Mouse (Mus musculus) heart, adult 8-10 months (tissue): ENCODE results near the gene Ppp4r3a. TPM values are rescaled to one million over a fixed set of nuclear protein-coding genes. Genes with fewer than 3 reads are reported as not detected.
"Not testable (repeated sequence)": the region's sequence is repeated elsewhere in the genome, so short reads cannot be mapped to it uniquely, and the experiment has no call there.

Experiments
- DNase-seq: peaks from one replicate; pipeline ENCODE4 v3.0.0; 2022; ENCODE audit warnings: low spot score
- total RNA-seq, 4 experiments: library from RNA; stranded (reverse); gene quantifications; 2 replicates each; pipeline ENCODE4 v1.2.4; 2022

The Ppp4r3a gene
- total RNA-seq, 4 experiments from 2014 or later, result 20.7 to 21.8 (median 21.3) TPM

DNA sequence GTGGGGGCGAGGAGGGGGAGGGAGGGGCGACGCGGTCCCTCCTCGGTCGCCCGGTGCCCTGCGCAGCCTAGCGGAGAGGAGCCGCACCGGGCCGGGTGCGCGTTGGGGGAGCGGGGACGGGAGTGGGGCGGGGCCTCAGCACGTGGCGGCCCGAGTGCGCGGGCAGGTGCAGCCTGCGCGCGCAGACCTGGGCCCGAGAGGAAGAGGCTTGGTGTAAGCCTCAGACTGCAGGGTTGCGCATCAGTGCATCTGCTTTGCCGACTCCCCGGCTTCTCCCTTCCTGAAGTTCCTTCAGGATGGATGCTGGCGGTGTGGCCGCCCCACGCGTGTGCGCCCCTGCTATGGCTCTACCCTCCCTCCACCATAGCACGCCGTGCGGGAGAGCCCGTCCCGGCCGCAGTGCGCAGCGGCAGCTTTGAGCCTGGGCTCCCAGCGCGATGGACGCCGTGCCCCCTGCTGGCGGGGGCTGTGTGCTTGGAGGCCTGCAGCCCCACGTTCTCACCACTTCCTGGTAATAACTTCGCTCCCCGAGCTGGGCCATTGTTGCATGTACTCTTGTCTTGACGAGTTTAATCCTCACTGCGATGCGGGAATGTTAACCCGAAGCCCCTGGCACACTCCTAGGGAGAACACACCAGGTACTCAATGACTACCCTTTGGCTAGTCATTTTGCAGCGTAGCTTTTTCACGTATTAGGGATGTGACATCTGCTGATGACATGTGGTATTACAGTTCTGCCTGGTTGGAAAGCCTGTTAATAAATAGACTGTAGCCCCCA lies 54.4 kb downstream of the Ppp4r3a start, which contains the start of gene Ccdc88c:
Ccdc88c (minus strand) TSS at position 103 of the 778 bp plus-strand sequence.
- DNase-seq, result peak; percentile 77

DNA sequence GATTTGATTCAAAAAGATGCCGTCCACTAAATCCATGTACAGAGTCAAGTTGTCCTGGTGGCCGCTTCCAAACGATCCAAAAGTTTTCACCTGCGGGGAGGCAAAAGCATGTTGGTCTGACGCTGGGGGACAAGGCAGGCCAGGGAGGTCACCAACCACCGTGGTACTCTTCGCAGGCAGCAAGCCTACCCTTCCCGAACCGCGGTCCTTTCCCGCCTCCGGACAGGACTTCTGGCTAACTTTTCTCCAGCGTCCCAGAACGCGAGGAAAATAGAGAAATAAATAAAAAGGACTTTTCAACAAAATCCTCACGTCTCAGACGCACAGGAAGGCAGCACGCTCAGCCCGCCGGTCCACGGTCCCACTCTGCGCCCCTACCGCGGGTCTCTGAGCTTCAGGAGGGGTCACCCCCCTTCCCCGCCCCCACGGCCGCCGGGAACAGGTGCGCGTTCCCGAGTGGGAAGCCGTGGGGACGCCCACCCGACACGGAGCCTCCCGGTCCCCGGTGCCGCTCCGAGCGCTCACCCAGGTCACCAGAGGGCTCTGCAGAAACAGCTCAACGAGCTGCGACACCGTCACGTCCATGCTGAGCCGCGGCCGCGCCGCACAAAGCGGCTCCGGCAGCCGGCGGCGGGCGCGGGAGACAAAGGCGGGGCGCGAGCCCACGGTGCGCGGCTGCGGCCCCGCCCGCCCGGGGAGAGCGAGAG lies 55.1 kb downstream of the Ppp4r3a start:
- DNase-seq, result no peak

DNA sequence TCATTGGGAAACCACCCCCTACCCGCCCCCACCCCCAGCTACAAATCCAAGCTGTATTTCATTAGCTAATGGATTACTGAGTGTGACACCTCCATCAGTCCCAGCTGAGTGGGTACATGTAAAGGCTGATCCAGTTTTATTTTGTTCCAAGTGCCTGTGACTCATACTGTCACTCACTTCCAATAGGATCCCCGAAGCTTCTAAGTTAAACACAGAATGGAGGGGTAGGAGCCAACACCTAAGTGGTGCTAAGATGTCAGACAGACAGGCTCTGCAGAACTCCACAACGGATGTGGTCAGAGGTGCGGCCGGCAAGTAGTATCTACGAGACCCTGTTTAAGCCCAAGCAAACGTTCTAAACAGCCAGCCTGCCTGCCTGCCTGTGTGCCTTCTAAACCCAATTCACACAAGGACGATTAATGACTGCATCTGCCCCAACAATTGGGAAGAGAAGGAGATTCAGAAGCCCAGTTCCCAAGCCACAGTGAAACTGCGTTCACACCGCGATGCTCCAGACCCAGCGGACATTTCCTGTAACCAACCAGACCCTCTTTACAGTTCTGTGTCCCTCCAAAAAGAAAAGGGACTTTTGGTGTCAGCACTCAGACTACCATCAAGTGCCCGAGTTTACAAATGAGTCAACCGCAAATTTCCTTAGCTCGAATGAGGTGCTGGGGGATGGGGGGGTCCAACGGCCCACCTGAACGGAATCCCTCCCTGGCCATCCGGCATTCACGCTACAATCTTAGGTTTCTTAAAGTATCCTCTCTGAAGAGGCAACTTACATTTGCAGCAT lies 55.9 kb downstream of the Ppp4r3a start:
- no peak for DNase-seq

DNA sequence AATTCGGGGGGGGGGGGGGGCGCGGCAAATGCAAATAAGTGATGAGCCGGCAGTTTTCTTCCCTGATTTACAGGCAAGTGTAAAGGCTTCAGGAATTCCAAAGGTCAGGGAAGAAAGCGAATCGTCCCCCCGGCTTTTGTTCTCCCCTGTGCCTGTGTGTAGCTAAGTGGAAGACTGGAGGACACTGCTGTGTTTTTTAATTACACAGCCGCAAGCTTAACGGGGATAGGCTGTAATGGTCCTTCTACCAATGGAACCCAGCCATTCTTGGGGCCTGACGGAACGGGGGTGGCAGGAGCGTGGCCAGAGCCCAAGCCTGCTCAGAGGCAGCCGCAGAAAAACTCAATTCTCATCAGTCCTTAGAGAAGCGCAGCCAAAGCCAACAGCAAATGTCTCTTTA lies 56.6 kb downstream of the Ppp4r3a start:
- DNase-seq, result no peak

DNA sequence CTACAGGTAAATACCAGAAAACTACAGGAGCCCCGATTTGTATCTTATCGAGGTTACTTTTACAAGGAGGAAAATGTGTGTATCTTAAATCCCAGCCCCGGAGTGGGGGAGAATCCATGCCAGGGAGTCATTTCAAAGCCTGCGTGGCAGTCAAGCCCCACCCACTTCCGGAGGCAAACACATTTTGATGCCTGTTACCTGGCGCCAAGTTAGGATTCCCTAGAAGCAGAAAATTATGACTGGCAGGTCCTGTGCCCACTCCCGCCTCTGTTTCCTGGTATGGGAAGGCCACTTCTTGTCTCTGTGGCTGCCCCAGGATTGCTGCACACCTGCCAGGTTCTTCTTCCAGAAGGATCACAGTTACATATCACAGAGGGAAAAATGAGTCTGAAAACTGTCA lies 57.0 kb downstream of the Ppp4r3a start:
- DNase-seq, result no peak

DNA sequence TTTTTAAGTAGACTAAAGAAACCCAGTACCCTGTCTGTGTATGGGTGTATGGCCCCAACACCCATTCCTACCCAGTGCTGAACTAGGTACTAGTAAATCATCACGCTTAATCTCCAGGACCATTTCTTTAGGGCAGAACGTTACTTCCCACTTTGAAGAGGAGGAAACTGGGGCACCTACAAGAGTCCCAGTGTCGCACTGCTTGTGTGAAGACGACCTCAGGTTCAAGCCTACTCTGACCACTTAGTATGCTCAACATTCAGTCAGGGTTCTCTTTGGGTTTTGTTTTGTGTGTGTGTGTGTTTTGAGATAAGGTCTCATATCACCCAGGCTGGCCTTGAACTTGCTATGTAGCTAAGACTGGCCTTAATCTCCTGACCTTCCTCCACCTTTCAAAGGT lies 57.5 kb downstream of the Ppp4r3a start:
- DNase-seq, result no peak

DNA sequence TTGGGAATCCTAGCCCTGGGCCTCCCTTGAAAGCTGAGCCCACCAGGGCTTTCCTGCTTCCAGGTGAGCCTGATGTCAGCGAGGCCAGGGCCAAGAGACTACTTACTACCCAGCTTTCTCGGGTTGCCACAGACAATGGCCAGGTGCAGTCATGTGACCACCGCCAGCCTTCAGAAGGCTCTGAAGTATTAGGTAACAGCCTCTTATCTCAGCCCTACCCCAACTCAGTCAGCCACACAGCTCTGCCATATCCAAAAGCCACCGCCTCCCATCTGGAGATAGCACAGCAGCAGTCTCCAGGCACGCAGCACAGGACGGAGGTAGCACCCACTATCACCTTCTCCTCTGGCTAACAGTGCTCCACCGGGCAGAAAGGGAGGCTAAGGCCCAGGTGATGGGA lies 58.1 kb downstream of the Ppp4r3a start:
- no peak for DNase-seq

DNA sequence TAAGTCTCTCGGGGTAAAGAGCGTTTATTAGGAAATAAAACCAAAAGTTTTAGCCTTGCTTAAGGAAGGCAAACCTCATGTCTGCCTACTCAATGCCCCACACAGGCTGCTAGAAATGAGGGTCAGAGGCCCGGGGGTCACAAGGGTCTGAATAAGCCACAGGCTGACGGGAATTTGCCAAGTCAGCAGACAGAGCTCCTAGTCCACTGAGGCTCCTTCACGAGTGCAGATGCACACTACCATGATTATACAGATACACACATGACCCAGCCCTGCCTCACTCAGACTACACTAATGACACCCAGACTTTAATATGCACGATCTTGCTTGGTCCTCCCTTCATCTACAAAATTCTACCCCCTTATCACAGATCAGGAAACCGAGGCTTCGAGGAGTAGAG lies 58.7 kb downstream of the Ppp4r3a start:
- no peak for DNase-seq

DNA sequence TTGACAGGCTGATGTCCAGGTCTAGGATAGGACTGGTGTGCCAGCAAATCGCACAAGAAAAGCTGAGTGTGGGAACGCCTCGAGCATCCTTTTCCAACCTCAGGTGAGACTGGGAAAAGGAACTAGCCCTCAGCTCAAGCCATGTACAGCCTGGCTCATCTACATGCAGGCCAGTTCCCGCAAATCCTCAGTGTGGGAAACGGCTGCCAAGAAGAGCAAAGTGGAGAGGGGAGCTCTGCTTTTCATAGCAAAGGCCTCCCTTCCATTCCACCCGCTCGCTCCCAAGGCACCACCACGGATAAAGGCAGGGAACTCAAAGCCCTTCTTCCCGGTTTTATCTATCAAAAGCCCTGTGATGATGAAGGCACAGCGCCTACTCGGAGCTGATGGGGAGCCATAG lies 60.4 kb downstream of the Ppp4r3a start:
- DNase-seq, result no peak

DNA sequence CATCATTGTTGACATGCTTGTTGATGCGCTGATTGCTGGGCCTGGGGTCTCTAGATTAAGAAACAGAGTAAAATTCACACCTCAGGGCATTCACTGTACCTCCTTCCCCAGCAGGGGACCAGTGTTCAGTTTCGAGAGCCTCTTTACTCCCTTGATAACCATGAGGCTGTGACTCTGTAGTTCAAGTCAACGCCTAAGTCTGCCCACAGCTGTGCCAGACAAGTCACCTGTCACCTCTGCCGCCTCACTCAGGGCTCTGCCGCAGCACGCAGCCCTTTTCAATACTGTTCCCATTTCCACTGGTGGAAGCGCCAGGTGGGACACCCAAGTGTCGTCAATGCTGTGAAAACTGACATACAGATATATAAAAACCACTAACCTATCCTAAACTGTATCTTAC lies 61.1 kb downstream of the Ppp4r3a start:
- no peak for DNase-seq

DNA sequence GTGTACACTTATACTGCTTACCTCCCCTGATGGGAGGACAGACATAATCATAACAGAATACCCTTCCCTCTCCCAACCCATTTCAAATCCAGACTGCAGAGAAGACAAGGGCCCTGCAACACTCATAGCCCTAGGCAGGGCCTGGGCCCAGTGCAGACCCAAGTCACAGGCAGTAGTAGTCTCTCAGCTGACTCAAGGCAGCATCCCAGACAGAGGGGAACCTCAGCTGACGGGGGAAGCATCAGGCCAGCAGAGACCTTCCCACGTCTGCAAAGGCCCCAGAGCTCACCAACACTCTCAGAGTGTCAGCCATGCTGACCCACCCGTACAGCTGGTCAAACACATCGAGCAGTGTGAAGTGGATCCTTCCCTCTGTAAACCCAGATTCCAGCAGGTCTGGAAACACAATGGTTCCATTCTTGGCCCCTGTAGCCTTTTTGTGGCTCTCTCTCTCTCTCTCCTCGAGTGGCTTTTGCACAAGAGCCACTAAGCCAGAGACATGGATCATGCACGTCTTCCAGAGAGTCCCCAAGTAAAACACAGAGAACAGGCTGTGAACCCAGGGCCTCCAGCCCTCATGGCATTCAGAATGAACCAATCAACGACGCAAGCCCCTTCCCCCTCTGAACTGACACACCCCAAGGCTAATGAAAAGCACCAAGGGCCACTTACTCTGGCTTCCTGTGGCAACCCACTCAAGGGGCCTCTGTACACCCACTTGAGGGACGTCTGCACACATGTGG lies 61.8 kb downstream of the Ppp4r3a start:
- no peak for DNase-seq

DNA sequence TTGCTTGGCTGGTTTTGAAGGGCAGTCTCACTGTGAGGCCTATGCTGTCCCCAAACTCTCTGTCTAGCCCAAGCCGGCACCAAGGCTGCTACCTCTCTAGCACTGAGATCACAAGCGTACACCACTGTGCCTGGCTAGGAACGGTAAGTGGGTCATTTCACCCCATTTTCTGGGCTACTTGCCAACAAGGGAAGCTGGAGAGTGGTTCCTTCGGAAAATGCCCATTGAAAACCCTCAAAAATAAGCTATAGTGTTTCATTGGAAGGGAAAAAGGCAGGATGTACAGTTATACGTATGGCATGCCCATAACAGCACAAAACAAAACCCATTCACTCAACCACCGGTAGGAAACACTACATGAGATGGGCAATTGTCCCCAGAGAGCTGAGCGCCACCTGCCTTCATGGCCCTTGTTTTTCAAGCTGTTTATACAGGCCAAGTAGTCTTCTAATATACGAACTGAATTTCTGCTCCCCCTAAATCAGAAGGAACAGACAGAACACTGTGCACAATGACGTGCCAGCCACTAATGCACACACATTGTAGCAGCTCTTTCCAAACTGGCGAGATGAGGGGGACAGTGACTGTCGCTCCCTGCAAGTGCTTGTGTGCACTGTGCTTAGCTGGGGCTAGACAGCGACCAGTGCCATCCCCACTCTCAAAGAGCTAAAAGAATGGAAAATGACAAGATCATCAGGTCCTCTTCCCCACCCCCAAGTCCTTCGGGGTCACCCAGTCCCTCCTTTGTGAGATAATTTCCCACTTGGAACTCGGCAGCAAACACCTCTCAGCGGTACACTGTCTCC lies 63.1 kb downstream of the Ppp4r3a start:
- DNase-seq, result no peak

DNA sequence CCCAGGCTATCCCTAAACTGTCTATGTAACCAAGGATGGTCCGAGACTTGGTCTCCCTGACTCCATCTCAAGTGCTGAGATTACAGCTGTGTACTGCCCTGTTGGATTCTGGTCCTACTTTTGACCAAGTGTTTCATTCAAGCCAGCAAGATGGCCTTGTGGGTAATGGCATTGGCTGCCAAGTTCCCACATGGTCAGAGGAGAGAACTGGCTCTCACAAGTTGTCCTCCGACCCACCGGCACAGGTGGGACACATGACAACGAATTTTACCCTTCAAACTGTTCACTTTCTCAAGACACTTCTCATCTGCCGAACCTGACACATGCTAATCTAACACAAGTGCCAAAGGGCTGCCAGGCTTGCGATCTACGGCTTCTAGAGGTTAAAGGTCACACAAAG lies 64.1 kb downstream of the Ppp4r3a start:
- DNase-seq, result no peak

DNA sequence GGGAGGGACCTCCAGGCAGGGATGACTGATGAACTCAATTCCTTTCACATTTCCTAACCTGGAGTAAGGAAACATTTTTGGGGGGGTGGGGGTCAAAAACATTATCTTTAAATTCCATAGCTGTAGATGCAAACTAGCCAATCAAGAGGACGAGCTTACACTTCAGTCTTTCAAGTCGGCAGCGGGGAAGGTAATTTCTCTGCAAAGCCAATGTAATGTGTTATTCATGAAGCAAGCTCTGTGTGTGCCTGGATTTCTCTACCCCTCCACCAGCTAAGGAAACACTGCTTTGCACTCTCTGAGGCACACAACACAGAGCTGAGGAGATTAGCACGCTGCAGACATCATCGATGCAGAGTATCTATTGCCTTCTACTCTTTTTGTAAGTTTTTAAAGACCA lies 64.5 kb downstream of the Ppp4r3a start:
- no peak for DNase-seq

DNA sequence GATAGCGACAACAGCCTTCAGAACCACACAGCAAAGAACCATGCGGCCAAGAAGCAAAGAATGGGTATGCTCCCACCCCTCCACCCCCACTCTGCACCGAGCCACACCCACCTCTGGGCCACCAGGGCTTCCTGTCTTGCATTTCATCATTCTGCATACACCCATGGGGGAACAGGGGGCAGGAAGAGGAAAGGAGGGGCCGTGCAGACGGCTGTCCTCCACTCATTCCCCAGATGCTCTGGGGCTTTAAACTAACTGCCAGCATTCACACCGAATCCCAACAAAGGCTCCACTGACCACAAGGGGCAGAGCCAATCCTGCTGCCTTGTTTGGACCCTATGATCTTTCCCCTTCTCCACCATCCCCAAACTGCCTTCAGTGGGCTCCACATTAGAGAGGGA lies 65.5 kb downstream of the Ppp4r3a start:
- peak; percentile 75 for DNase-seq

DNA sequence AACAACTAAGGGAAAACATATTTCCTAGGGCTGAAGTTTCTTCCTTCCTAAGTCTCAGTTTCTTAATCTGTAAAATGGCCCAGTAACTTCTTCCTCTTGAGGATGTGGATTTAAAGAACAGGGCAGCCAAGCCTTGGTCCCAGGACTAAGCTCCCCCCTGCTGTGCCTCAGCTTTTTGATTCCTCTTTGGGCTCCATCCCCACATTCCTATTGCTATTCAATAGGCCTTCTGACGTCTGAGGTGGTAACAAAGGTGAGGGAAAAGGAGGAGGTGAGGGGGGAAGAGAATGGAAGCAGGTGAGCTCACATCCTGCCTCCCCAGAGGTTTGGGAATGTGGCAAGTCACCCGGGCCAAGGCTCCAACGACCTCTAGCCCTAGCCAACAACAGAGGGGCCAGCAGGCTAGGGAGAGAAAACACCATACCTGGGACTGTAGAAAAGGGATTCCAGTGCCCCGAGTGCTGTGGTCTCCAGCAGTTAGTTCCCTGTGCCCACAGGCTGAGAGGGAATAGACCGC lies 67.0 kb downstream of the Ppp4r3a start:
- DNase-seq, result no peak

DNA sequence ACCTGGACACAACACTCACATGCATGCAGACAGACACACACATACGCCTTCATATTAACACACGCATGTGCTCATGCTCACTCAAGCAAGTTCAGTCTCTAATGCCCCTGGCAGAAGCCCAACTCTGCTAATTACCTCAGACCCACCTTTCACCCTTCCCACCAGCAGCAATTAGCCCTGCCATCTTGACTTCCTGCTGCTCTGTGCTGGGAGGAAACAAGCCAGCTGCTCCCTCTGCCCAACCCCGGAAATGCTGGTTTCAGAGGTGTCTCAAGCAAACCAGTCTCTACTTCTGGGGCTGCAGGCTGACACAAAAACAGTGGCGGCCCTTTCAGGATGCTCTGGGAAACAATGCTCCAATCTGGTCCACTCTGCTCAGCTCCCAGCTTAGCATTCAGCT lies 67.6 kb downstream of the Ppp4r3a start:
- no peak for DNase-seq

DNA sequence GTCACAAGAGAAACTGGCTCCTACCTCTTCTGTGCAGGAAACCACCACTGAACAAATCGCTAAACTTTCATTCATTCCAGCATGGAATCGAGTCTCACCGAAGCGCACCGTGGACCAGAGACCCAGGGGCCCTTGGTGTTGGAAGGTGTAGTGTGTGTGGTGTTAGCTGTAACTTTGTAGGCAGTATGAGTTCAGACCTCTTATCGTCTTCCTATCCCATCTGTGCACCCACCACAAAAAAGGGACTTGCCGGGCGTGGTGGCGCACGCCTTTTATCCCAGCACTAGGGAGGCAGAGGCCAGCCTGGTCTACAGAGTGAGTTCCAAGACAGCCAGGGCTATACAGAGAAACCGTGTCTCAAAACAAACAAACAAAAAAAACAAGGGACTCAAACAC lies 68.3 kb downstream of the Ppp4r3a start:
- DNase-seq, result no peak

DNA sequence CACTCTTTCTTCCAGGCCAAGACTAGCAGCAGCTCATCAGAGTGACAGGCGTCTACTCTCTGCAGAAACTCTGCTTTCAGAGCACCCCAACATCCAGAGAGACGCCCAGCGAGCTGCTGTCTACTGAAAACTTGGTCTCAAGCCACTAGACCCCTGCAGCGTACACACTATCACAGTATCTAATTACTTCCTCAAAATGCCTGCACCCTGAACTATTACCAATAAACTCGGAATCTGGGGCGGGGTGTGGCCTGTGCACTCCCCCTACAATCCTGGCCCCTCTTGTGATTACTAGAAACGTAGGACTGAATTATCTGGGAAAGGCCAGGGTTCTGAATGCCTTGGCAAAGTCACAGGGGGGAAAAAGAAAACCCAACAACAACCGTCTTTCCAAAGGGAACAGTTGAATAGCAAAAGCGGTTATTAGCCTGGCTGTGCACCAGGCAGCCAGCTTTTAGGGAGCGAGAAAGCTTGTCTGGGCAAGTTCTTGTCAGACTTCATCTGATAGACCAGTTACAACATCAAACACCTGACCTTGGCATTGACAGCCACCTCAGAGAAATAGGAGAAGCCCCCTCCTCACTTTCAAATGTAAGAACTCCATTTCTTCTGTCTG lies 68.8 kb downstream of the Ppp4r3a start:
- no peak for DNase-seq

DNA sequence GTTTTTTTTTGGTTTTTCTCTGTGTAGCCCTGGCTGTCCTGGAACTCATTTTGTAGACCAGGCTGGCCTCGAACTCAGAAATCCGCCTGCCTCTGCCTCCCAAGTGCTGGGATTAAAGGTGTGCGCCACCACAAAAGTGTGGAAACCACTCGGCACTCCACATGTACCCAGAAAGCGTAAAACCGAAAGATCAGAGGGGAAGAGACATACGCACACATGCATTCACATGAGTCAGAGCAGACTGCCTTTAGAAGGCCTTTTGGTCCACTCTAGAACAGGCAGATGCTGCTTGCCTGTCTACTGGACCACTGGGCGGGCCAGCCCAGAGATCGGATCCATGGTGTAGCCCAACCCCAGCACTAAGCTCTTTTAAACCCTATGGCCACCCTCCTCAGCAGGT lies 69.8 kb downstream of the Ppp4r3a start:
- not testable (repeated sequence) for DNase-seq
